Mouse (Mus musculus): Measurements from ENCODE around the gene Ttll2.
"Not testable (repeated sequence)": the region's sequence is repeated elsewhere in the genome, so short reads cannot be mapped to it uniquely, and the experiment has no call there.

GRCm38 (mm10) chr17:7383167-7384143, 31.0 kb upstream of the Ttll2 start:
- not testable (repeated sequence) for TF ChIP-seq CTCF (IDR thresholded peaks at IDR 0.05 in 2 of 3, conservative IDR thresholded peaks at IDR 0.05 in 1 of 3; ENCODE audit: control insufficient read depth in 1 of 3, insufficient read depth in 1 of 3, low read depth in 2 of 3, low read length in 3 of 3, poor library complexity in 1 of 3, severe bottlenecking in 1 of 3); POLR2A (IDR thresholded peaks at IDR 0.05; ENCODE audit: control insufficient read depth in 1 of 2, insufficient read depth in 1 of 2, low read depth in 1 of 2, low read length in 2 of 2, poor library complexity in 1 of 2); GATA1 (IDR thresholded peaks at IDR 0.05; ENCODE audit: low read depth, low read length); MYC (IDR thresholded peaks at IDR 0.05; ENCODE audit: low read depth, low read length); BHLHE40 (IDR thresholded peaks at IDR 0.05; ENCODE audit: borderline replicate concordance, low read depth, low read length); SMC3 (IDR thresholded peaks at IDR 0.05; ENCODE audit: low read depth, low read length); NRF1 (IDR thresholded peaks at IDR 0.05; ENCODE audit: insufficient read depth, low read depth, low read length, poor library complexity, severe bottlenecking); TAL1 (IDR thresholded peaks at IDR 0.05; ENCODE audit: low read length); MAFK (IDR thresholded peaks at IDR 0.05; ENCODE audit: borderline replicate concordance, low read depth, low read length); ETS1 (IDR thresholded peaks at IDR 0.05; ENCODE audit: low read depth, low read length); RCOR1 (IDR thresholded peaks at IDR 0.05; ENCODE audit: low read depth, low read length); MAX (IDR thresholded peaks at IDR 0.05; ENCODE audit: low read length); CHD2 (IDR thresholded peaks at IDR 0.05; ENCODE audit: low read length)
